Mouse (Mus musculus) Patski (cell line): ENCODE results near the gene Ntm. TPM values are rescaled to one million over a fixed set of nuclear protein-coding genes. Genes with fewer than 3 reads are reported as not detected.

Source experiments
- ATAC-seq: fragments of 100-300 bp; one replicate; pipeline ENCODE4 v1.8.0; 2021
- CTCF ChIA-PET: fragments of 350-600 bp; sonication (Branson Sonifier 250); formaldehyde crosslinking; loops from one replicate; lab custom pipeline; 2022; ENCODE audit warnings: inconsistent platforms; lab: Charles Lee
- POLR2A ChIA-PET: fragments of 350-600 bp; sonication (Branson Sonifier 250); formaldehyde crosslinking; loops from one replicate; lab custom pipeline; 2022; ENCODE audit warnings: antibody characterized with exemption, inconsistent platforms; lab: Charles Lee
- DNase-seq: peaks from one replicate; pipeline ENCODE4 v3.0.0-alpha.2; 2011; ENCODE audit warnings: low read depth, low spot score
- H3K27me3 ChIP-seq: fragments of 371-371 bp; one replicate; pipeline ENCODE4 v1.5.1; 2021
- CTCF ChIP-seq: fragments of 100-300 bp; IDR thresholded peaks from one replicate; pipeline ENCODE4 v1.5.1; 2021
- in situ Hi-C: fragments of 300-500 bp; cut with MboI; formaldehyde crosslinking; loops from 3 replicates; pipeline ENCODE4 v1.11.1; 2018; ENCODE audit warnings: low pct_unique_long_range_greater_than_20kb, mixed read lengths
- polyA plus RNA-seq: library from polyadenylated mRNA; unstranded; gene quantifications from one replicate; pipeline ENCODE4 v1.2.3, GENCODE M21; 2021

Gene Ntm
- polyA plus RNA-seq, 1 experiment from 2014 or later: 13.4 TPM

DNA sequence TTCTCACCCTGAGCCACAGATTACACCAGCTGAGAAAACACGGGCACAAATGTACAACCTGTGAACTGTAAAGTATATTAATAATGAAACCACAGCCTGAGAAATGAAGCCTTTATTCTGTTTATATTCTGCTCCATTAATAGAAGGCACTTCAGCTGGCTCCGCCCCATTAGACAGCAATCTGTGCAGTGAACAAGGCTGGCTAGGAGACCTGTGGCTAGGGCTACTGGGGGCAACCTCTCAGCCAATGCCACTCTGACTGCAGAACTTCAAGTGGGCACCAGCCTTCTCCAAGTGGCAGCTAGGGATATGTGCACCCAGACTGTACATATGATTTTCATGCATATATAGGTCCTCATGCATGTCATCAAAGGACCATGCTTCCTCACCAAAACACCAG is 887.7 kb downstream of the Ntm start:
- TF ChIP-seq CTCF: no peak
- in situ Hi-C loops: no loop called here
- POLR2A ChIA-PET: no interaction called here
- DNase-seq: peak; percentile 20
- peak; percentile 44 for ATAC-seq
- peaks cover 10% of the 10 kb centered on the region for H3K27me3 ChIP-seq
- CTCF ChIA-PET: no interaction called here

DNA sequence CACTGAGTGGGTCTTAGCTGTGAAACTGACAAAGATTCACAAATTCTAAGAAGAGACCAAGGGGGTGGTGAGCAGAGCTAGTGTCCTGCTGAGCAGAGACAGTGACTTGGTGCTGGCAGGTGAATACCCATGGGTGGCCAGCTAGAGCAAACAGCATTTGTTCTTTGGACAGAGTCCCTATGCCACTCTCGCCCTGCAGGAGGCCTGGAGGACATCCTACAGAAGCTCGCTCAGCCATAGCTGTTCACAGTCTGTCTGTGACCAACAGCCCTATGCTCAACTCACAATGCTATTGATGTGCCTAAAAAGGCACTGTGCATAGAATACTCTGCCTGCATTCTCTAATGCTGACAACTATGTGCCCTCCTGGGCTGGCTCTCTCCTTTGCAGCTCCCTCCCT is 888.4 kb downstream of the Ntm start:
- CTCF ChIA-PET: no interaction called here
- ATAC-seq: peak; percentile 39
- in situ Hi-C loops: no loop called here

DNA sequence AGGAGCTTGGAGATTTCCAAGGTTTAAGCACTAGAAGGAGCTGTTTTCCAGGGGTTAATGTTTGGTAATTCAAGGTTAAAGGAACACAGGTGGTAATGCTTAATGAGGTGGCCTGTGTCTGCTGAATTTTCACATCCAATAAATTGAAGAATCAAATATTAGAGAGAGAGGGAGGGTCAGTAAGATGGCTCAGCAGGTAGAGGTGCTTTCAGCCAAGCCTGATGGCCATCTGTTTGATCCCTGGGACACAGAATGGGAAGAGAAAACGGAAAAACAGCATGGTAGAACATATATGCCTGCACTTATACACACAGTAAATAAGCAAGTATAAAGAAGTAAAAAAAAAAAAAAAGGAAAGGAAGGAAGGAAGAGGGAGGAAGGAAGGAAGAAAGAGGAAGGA is 890.9 kb downstream of the Ntm start:
- in situ Hi-C loops: no loop called here
- no peak for TF ChIP-seq CTCF
- ATAC-seq (no peak), DNase-seq (no peak)
- ChIA-PET POLR2A (no interaction called here), CTCF (no interaction called here)
- peaks cover 5% of the 10 kb centered on the region for H3K27me3 ChIP-seq

More for the DNA sequence above, 888.4 kb downstream of the Ntm start:
- POLR2A ChIA-PET: no interaction called here
- peaks cover 10% of the 10 kb centered on the region for H3K27me3 ChIP-seq
- DNase-seq: no peak
- TF ChIP-seq CTCF: no peak

DNA sequence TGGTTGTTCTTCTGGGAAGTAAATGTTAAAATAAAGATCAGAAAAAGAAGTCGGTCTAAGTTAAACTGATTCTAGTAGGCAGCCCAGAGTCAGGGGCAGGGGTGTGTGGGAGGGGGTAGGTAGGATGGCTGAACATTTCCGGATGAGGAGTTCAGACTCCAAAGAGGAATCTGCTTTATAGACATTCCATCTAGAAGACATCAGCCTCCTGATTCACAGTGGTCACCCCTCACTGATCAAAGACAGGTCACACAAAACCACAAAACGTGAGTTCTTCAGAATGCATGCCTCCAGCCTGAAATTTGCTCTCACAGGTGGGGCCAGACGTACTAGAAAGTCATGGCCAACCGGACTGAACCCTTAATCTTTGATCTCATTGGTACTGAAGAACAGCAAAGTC is 895.4 kb downstream of the Ntm start:
- in situ Hi-C loops: no loop called here
- ATAC-seq: peak; percentile 88

DNA sequence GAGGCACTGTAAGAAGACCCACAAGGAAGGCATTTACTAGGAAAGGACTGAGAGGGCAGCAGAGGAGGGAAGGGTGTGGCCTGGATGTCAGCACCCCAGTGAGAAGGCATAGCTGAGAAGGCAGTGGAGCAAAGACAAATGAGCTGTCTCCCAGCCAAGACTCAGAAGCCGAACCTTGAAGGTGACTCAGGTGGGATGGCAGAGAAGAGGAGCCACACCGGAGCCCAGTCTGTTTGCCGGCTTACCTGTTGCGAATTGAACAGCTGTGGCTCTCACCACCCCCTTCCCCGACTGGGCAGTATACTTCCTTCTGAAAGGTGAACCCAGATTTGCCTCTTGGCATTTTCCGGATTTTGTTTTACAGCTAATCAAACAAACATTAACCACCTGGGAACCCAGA is 902.6 kb downstream of the Ntm start:
- ChIA-PET POLR2A (no interaction called here), CTCF (interaction anchor here (1.7 kb wide), 1 partner anchor 10 kb away, joined by 4 read pairs; no protein-coding TSS in a partner anchor)
- in situ Hi-C loops: no loop called here
- ATAC-seq (no peak), DNase-seq (no peak)
- TF ChIP-seq CTCF: no peak
- no peaks in the 10 kb centered on the region for H3K27me3 ChIP-seq

More for the DNA sequence above, 895.4 kb downstream of the Ntm start:
- TF ChIP-seq CTCF: no peak
- no peaks in the 10 kb centered on the region for H3K27me3 ChIP-seq
- POLR2A ChIA-PET: no interaction called here
- DNase-seq: peak; percentile 58
- CTCF ChIA-PET: no interaction called here

DNA sequence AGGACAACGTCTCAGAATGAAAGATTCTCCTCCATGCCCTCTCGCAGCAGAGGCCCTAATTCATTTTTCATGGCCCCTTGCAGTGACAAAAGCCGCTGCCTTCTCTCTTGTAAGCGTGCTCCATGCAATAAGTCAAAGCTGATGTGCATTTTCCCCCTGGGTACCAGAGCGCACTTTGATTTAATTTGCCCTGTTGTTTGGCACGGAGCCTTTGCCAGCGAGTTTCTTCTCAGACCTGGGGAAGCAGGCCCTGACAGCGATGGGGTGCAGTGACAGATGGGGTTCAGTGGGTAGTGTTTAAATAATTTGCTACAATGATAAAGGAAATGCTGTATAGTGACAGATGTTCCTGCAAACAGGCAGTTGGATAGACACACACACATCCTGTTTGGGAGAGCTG is 904.1 kb downstream of the Ntm start:
- DNase-seq: no peak
- ChIA-PET POLR2A (no interaction called here), CTCF (no interaction called here)
- TF ChIP-seq CTCF: no peak
- in situ Hi-C loops: no loop called here
- no peak for ATAC-seq
- H3K27me3 ChIP-seq: no peaks in the 10 kb centered on the region

DNA sequence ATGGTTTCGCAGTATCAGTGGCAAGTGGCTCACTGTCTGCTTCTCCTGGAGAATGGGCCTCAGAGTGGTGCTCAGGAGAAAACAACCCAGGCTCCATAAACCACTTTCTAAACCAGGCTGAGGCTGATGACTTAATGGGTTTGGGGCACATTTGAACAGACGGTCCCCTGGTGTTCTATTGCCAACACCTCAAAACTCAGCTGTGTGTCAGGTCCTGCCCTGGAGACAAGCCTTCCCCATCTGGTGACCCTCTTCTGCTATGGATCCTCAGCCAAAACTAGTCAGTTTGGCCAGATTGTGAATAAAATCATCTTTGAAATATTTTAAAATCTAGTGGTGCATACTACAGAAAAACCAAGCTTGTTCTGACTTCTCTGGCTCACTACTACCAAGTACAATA is 907.3 kb downstream of the Ntm start:
- no peaks in the 10 kb centered on the region for H3K27me3 ChIP-seq
- no peak for ATAC-seq
- in situ Hi-C loops: no loop called here
- ChIA-PET CTCF (no interaction called here), POLR2A (no interaction called here)
- no peak for TF ChIP-seq CTCF
- no peak for DNase-seq

DNA sequence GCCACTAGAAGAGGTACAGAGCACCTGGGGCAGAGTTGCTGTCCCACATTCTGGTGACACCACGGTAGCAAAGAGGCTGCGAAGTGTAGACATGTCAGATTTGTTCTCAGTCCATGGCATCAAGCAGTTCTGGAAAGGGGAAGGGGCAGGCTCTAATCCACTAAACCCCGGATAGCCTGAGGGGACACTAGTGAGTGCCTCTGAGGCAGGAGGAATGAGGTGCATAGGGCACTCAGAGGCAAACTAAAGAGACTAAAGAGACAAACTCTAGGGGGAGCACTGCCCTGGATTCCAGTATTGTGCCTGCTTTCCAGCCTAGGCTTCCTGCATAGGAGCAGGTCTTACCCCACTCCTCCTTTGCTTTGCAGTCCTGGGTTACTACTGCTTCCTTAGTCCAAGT is 926.5 kb downstream of the Ntm start:
- no peak for TF ChIP-seq CTCF
- ChIA-PET POLR2A (no interaction called here), CTCF (no interaction called here)
- H3K27me3 ChIP-seq: peaks cover 3% of the 10 kb centered on the region
- DNase-seq (no peak), ATAC-seq (no peak)
- in situ Hi-C loops: no loop called here

DNA sequence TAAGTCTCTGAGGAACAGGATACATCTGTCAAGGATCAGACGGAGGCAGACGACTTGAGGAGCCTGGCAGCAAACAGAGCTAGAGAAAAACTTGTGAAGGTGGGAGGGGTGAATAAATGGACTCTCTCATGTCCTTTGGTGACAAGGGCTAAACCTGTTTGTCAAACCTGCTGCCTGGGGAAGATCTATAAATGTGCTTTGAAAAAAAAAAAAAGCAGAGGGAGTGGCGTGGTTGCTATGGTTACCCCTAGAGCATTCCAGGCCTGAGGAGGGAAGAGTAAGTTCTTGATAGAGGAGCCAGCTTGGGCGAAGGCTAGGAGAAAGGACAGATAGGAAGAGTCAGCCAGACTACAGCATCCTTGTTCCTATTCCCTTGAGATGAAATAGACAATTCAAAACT is 926.9 kb downstream of the Ntm start:
- ChIA-PET POLR2A (no interaction called here), CTCF (interaction anchor here (0.7 kb wide), 1 partner anchor 10 kb away, joined by 4 read pairs; no protein-coding TSS in a partner anchor)
- DNase-seq (no peak), ATAC-seq (no peak)
- in situ Hi-C loops: no loop called here
- TF ChIP-seq CTCF: no peak
- peaks cover 3% of the 10 kb centered on the region for H3K27me3 ChIP-seq

DNA sequence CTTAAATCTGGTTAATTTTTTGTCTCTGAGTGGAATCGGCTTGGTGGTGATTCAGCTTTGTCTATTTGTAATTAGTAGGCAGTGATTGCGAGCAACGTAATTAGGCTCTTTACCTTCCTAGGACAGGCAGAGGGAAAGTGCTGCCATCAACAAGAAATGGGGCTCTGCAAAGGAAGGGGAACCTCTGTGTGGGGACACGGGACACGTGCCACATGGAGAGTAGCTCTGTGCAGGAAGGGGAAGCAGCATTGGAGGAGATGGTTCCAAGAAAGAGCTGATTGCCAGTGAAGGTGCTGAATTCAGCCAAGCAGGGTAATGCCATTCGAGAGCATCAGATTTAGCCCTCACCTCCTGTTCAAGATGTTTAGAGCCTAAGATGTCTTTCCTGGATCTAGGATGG is 936.5 kb downstream of the Ntm start:
- POLR2A ChIA-PET: no interaction called here
- DNase-seq: no peak
- TF ChIP-seq CTCF: no peak
- in situ Hi-C loops: no loop called here
- CTCF ChIA-PET: interaction anchor here (1.4 to 1.5 kb wide), 2 partner anchors 10 to 18 kb away, joined by 3 read pairs; no protein-coding TSS in a partner anchor
- no peak for ATAC-seq
- peaks cover 9% of the 10 kb centered on the region for H3K27me3 ChIP-seq

DNA sequence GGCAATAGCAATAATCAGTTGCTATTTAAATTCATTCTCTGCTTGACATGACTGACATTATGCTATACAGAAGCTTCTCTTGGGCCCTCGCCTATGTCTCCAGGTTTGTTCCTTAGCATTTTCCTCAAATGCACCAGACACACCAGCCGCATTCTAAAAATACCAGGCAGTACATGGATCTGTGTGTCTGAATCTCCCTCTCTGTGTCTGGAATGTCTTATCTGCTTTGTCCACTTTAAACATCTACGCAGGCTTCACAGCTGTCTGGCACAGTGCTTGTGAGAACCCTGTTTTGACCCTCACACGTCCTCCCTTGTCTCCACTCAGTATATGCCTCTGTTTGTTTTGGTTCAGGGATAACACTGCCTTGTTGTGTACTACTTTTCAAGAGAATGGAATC is 937.3 kb downstream of the Ntm start:
- ChIA-PET CTCF (interaction anchor here (1.4 kb wide), 1 partner anchor 17 kb away, joined by 3 read pairs; no protein-coding TSS in a partner anchor), POLR2A (no interaction called here)
- in situ Hi-C loops: no loop called here
- H3K27me3 ChIP-seq: peaks cover 9% of the 10 kb centered on the region
- DNase-seq: no peak
- TF ChIP-seq CTCF: no peak
- no peak for ATAC-seq

DNA sequence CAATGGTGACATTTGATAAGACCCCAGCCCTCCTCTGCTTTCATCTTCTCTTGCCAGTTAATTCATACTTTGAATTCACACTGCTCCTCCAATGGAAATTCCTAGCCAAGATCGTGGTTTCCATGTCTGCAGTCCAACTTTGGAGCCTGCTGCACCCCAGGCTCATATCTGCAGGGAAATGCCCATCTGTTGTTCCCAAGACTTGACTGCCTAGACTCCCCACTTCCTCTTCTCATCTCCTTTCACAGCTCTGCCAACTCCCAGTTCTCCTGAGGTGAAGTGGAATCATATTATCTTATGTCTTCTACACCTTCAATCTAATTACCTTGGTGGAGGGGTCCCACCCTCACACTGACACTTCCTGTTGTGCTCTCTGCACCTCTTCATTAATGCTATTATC is 937.8 kb downstream of the Ntm start:
- CTCF ChIA-PET: no interaction called here
- H3K27me3 ChIP-seq: peaks cover 9% of the 10 kb centered on the region
- ATAC-seq: no peak
- POLR2A ChIA-PET: no interaction called here
- in situ Hi-C loops: no loop called here
- no peak for DNase-seq
- TF ChIP-seq CTCF: no peak
